Mouse (Mus musculus) heart, postnatal 14 days (tissue): ENCODE measurements around the gene Acadsb. TPM values are rescaled to one million over a fixed set of nuclear protein-coding genes. Genes with fewer than 3 reads are reported as not detected.
A peak's percentile ranks its signal among the peaks of the same experiment; 100 is the strongest.
"Not testable (repeated sequence)": the region's sequence is repeated elsewhere in the genome, so short reads cannot be mapped to it uniquely, and the experiment has no call there.

Source experiments
- DNase-seq, 2 experiments: peaks; one replicate each; pipeline ENCODE4 v3.0.0; 2021 to 2022
- intact Hi-C: fragments of 180-260 bp; cut with DNase I; formaldehyde crosslinking; loops from one replicate; pipeline ENCODE4 v1.15.1; 2025
- long read RNA-seq, 2 experiments: library from polyadenylated mRNA; stranded (forward); transcript quantifications; one replicate each; pipeline ENCODE4 v2.0.0; 2021
- total RNA-seq, 2 experiments: library from RNA; stranded (reverse); gene quantifications; 2 replicates each; pipeline ENCODE4 v1.2.3; 2021

Gene Acadsb
- total RNA-seq: 100 to 1,000 TPM in 1 of 2 experiments, 10 to 100 TPM in 1; 95.4 to 100 TPM
- long read RNA-seq, experiment 1, full-length matches to known transcripts: 30 of 38 reads
- long read RNA-seq, experiment 1, partial matches to known transcripts: 4 of 38 reads
- long read RNA-seq, experiment 1, other reads (novel, unspliced or antisense): 4 of 38 reads
- long read RNA-seq, experiment 2, full-length matches to known transcripts: 34 of 38 reads
- long read RNA-seq, experiment 2, partial matches to known transcripts: 2 of 38 reads
- long read RNA-seq, experiment 2, other reads (novel, unspliced or antisense): 2 of 38 reads

- intact Hi-C loops: loop anchor here (5.0 kb wide), 1 partner anchor 132 kb away; the partner anchor contains the start of gene Hmx3
- DNase-seq: peak; percentile 98 to 99
Measured at GRCm38 (mm10) chr7:131410416-131411058, at the start of gene Acadsb, which contains the start of gene Ikzf5. Gene Acadsb, plus strand, starts transcription at chr7:131410601. Gene Ikzf5, minus strand, starts transcription at chr7:131410521.

DNA sequence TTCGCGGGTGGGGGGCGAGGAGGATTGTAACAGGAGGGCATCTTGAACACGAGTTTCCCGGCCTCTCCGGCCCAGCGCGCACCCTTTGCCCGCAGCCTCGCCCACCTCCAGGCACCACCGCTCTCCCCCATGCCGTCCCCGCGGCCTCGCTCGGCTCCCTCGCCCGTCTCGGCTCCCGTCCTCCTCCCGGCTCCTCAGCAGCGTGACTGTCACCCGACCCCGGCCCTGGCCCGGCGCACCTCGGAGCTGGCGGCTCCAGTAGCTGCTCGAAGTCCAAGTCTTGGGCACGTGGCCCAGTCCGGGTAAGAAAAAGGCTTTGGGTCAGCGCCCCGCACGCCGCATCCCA is 48.2 kb upstream of the Acadsb start:
- intact Hi-C loops: no loop called here
- DNase-seq: no peak

GRCm38 (mm10) chr7:131362615-131363300 is 47.6 kb upstream of the Acadsb start, which contains the start of gene 2310057M21Rik:
Gene 2310057M21Rik, minus strand, starts transcription at chr7:131362759.
- peak; percentile 93 for DNase-seq
- intact Hi-C loops: no loop called here

DNA sequence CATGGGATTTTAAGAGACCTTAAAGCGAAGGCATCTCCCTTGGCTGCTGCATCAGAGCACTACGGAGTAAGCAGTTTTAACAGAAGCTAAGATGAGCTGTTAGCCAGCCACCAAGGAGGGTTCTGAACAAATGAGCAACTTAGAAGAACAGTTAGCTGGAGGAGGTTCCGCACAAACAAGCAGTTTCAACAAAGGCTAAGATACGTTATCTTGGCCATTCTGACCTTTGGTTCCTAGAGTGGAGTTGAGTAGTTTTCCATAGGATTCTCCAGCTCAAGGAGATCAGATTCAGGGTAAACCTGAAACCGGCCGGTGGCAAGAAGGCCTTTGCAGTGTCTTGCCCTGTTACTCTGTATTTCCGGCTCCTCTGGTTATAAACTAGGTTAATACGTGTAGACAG is 46.3 kb upstream of the Acadsb start:
- intact Hi-C loops: no loop called here
- no peak for DNase-seq

DNA sequence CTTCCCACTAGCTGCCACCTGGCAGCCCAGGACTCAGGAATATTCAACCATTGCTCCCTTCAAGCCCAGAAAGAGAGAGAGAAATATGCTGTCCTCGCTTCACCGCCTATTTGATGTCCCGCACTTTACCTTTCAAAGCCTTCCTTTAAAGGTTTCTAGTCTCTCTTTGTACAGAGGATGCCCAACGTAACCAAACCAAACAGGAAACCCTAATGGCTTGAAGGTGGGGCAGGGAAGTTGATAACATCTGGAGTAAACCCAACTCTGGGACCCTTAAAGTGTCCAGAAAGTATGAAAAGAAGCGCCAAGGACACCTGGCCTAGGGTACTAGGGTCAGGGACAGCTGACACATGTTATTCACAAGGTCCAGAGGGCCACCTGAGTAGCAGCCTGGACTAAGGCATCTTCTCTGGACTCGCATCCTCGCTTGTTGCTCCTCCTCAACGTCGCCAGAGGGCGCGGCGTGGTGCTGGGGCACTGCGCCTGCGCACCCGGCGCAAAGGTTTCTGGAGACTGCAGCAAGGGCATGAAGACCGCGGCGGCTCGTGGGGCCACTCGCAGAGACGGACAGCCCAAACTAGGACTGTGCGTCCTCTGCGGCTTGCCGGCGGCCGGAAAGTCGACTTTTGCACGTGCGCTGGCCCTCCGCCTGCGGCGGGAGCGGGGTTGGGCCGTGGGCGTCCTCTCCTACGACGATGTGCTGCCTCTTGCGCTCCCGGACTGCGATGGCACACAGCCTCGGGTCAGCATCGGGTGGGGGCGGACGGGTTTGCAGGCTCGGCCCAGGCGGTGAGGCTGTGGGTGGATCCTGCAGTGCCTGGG is 39.5 kb upstream of the Acadsb start, which contains the start of gene Pstk:
TSS of gene Pstk (plus strand) at position 494 of the 822 bp plus-strand sequence.
- intact Hi-C loops: loop anchor here (5.0 kb wide), 2 partner anchors 36 to 511 kb away; no protein-coding TSS in a partner anchor
- peak; percentile 93 to 94 for DNase-seq

DNA sequence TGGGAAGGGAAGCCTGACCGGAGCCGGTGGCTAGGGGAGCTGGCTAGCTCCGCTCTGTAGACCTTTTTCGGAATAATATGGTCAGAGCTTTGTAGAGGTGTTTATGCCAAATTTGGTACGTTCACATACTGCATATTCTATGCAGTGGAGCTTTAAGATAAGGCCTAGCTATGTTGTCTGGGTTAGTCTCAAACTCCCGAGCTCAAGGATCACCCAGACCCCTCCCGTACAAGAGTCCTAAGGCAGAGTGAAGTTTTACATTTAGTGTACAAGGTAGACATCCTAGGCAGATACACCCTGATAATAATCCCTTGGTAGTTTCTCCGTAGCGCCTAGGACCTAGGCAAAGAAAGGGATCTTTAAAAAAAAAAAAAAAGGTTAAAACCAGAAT is 38.9 kb upstream of the Acadsb start:
- intact Hi-C loops: loop anchor here (5.0 kb wide), 2 partner anchors 36 to 511 kb away; no protein-coding TSS in a partner anchor
- DNase-seq: no peak

GRCm38 (mm10) chr7:131371880-131372651 is 38.3 kb upstream of the Acadsb start:
- no peak for DNase-seq
- intact Hi-C loops: loop anchor here (5.0 kb wide), 2 partner anchors 35 to 510 kb away; no protein-coding TSS in a partner anchor

DNA sequence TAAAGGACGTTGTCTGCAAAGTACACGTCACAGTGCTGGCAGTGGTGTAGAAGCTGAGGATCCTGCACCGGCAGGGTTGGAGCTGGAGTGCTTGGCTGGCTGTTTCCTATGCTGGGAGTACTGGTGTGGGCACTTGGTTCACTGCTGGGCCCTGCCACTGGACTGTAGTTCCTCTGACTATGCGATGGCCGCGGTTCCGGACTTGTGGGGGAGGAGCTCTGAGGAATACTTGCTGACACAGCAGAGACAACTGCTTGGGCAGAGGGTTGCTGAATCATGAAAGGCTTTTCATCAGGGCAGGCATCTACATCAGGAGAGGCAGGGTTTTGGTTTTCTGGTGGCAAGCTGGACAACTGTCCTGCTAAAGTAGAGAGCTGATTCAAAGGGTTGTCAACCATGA is 18.6 kb upstream of the Acadsb start:
- intact Hi-C loops, DNase-seq: not testable (repeated sequence)

DNA sequence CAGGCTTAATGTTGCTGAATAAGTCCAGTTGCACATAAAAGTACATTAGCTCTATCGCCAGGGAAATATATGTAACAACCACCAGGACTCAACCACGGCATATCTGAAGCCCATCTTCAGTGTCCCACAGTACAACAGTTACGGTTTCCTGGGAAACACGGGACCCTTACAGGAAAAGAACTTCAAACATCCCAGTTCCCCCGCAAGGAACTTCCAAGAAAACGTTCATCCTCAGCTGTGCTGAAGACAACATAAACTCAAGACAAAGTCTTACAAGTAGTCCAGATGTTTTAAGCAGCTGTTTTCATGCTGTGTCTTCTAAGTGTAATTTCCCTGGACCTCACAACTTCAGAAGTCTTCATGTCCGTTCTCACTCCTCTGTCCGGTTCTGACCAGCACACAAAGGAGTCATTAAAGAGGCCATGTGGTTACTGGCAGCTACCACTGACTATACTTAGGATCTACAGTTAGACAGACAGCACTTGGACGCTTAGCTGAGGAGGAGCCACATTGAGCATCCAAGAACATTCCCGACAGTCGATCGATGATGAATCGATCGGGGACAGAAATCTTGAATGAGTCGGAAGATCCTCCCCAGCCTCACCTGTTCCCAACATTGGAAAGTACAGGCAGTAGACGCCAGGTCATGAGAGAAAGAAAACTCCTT is 947 bp upstream of the Acadsb start:
- no peak for DNase-seq
- intact Hi-C loops: loop anchor here (5.0 kb wide), 1 partner anchor 37 kb away; the partner anchor contains the start of gene Pstk

GRCm38 (mm10) chr7:131409988-131410385 is 414 bp upstream of the Acadsb start:
- intact Hi-C loops: loop anchor here (5.0 kb wide), 2 partner anchors 38 to 132 kb away; partner anchors contain the start of genes Hmx3 and Pstk
- DNase-seq: peak in 1 of 2 experiments; percentile 42

DNA sequence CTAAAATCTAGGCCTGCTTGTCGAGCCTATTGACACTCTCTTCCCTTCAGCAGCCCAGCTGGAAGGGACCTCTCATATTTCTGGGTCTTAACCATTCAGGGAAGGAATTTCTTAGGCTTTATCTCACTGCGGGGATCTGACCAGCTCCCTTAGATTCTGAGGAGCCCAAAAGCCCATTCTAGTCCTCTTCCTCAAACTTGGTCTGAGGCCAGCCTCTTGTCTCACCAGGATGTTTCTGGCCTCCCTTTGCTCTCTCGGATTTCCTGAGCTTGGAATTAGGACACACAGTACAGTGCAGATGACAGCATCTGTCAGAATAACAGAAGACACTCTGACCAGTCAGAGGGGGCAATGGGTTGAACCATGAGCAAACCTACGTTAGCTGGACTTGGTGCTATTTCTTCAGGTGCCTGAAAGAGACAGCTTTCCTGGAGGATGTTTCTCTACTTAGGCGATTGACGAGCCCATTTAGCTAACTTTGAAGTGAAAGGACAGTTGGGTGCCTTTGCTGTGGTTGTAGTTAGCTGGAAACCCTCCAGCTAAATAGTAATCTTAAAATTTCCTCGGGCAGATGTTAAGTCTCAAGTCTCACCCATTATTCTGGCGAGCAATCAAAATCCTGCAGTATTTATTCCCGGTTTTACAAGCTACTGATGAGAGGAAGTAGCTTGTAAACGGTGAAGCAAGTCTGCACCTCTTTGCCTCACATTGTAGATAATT is 980 bp downstream of the Acadsb start:
- DNase-seq: peak; percentile 22 to 38
- intact Hi-C loops: loop anchor here (5.0 kb wide), 1 partner anchor 131 kb away; the partner anchor contains the start of gene Hmx3

GRCm38 (mm10) chr7:131411941-131412270 is 1.5 kb downstream of the Acadsb start:
- no peak for DNase-seq
- intact Hi-C loops: loop anchor here (5.0 kb wide), 1 partner anchor 130 kb away; the partner anchor contains the start of gene Hmx3

DNA sequence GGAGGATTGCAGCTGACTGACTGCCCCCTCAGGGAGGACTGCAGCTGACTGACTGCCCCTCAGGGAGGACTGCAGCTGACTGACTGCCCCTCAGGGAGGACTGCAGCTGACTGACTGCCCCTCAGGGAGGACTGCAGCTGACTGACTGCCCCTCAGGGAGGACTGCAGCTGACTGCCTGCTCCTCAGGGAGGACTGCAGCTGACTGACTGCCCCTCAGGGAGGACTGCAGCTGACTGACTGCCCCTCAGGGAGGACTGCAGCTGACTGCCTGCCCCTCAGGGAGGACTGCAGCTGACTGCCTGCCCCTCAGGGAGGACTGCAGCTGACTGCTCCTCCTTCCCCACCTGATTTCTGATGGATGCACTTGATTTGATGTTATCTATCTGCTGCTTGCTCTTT is 6.3 kb downstream of the Acadsb start:
- DNase-seq, intact Hi-C loops: not testable (repeated sequence)

DNA sequence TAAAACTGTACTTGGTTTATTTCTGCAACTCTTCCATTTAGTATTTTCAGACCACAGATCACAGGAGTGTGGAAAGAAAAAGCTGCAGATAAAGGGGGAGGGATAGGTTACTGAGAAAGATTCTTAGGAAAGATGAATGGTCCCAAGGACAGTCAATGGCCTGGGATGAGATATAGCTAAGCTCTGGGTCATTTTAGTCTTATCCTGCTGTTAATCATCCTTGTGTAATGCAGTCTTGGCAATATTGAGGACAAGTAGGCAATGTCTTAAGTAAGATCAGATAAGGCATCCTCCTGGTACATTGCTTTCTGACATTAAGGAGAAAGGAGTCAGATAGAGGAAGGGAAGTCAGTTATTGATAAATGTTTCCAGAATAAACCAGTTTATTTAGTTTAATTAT is 7.2 kb downstream of the Acadsb start:
- intact Hi-C loops: no loop called here
- DNase-seq: no peak

DNA sequence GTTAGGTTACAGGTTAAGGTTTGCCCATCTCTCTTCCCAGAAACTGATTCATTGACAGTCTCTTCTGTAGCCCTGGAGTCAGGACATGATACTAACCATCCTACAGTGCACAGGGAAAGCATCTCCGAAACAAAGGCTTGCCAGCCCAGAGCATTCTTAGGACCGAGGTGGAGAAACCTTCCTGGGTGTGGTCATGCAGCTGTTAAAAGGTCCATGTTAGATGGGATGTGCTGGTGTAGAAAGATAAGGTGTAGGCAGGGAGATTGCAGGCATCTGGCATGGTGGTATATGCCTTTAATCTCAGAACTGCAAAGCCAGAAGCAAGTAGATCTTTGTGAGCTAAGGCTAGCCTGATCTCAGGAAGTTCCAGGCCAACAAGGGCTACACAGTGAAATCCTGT is 14.5 kb downstream of the Acadsb start:
- no peak for DNase-seq
- intact Hi-C loops: no loop called here

GRCm38 (mm10) chr7:131427331-131427730 is 16.9 kb downstream of the Acadsb start:
- intact Hi-C loops: no loop called here
- DNase-seq: no peak

DNA sequence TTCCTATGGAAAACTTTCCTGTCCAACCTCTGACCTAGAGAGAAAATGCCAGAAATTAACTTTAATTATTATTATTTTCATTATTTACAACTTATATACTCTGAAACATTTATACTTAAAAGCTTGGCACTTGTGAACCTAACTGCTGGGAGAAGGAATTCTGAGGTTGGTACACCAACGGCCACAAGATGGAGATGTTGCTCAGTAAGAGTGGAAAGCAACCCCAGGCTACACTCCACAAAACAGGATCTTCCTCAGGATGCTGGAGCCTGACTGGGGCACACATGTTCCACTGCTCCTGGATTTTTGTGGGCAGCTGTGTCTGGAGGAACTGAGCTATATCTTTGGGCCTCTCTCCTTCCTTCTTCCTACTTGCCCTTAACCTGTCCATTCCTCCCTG is 21.8 kb downstream of the Acadsb start:
- intact Hi-C loops: loop anchor here (2.0 kb wide), 1 partner anchor 449 kb away; no protein-coding TSS in a partner anchor
- DNase-seq: peak; percentile 25 to 37

GRCm38 (mm10) chr7:131434276-131434675 is 23.9 kb downstream of the Acadsb start:
- DNase-seq: no peak
- intact Hi-C loops: no loop called here
